Mouse (Mus musculus): ENCODE measurements at regions not wholly inside any gene's neighbourhood (a gene's known extent, or its start where the extent isn't known, plus 50 kb on each side); places are given as distances from the start of the nearest gene placed in this dataset.
A peak's percentile ranks its signal among the peaks of the same experiment; 100 is the strongest.

DNA sequence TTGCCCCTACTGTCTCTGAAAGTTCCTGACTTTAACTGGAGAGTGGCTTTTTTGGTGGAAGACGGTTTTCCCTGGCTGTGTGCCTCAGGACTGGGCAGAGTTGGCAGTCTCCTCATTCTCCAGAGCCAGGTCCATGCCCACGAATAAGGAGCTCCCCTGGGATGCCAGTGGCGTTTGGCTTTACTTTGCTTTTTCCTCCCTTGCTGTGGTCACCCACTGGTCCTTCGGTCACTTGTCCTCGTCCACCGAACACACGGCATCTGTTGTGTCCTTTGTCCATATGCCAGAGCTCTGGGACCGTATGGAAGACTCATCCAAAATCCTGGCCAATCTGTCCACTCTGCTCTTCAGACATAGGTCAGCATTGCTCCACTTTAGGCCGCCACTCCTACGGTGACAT is 153.9 kb upstream of the 4931429L15Rik start:
- no peak for DNase-seq (ENCODE audit: low spot score in 2 of 2)

DNA sequence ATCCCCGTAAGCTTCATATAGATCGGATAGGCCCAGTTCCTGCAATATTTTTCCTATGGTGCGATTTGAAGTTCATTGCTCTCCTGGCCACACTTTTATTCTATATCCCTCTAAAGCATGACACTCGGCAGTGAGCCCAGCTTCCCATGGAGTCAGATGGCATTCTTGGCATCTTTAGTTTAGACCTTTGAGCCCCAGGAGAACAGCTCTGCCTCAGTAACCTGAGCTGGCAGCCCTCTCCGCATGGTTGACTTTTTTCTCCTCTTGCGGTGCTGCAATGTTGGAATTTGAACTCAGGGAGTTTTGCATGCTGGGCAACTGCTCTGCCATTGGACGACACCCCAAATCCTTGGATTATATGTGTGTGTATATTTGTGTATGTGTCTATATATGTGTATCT is 149.7 kb upstream of the 4931429L15Rik start:
- no peak for DNase-seq (ENCODE audit: low spot score in 2 of 2)

DNA sequence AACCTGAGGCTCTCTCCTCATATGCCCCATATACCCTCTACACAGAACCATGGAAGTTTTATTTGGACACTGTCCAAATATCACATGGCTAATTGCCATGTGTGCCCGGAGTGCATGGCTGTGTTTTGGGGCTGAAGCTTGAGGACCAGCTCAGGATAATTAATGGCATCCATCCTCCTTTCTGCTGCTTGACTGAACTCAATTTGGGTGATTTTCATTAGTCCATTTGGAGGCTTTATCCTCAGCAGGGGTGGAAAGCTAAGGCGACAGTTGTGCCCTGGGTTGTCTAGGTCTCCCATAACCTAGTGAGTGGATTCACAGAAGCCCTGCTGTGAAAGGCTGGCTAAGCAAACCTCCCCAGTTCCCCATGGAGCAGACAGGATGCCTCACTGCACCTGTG is 148.5 kb upstream of the 4931429L15Rik start:
- no peak for DNase-seq (ENCODE audit: low spot score in 2 of 2)

DNA sequence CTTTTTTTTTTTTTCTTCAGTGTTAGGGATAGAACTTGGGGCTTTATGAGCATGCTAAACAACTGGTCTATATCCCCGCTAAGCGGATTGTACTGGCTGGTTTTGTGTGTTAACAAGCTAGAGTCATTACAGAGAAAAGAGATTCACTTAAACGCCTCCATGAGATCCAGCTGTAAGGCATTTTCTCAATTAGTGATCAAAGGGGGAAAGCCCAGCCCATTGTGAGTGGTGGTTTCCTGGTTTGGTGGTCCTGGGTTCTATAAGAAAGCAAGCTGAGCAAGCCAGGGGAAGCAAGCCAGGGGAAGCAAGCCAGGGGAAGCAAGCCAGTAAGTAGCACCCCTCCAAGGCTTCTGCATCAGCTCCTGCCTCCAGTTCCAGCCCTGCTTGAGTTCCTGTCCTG is 147.9 kb upstream of the 4931429L15Rik start:
- no peak for DNase-seq (ENCODE audit: low spot score in 2 of 2)

DNA sequence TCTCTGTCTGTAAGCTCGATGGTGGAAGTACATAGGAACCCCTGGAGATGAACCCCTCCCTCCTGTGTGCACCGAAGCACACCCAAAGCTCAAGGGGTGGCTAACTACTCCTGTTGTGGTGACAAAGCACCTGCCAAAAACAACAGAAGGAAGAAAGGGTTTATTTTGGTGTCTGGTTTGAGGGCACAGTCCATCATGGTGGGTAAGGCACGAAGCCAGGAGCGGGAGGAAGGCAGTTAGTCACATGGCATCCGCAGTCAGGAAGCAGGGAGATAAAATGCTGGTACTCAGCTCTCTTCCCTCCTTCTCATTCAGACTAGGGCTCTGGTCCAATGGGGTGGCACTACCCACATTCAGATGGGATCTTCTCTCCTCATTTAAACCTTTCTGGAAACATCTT is 142.9 kb upstream of the 4931429L15Rik start:
- no peak for DNase-seq (ENCODE audit: low spot score in 2 of 2)

DNA sequence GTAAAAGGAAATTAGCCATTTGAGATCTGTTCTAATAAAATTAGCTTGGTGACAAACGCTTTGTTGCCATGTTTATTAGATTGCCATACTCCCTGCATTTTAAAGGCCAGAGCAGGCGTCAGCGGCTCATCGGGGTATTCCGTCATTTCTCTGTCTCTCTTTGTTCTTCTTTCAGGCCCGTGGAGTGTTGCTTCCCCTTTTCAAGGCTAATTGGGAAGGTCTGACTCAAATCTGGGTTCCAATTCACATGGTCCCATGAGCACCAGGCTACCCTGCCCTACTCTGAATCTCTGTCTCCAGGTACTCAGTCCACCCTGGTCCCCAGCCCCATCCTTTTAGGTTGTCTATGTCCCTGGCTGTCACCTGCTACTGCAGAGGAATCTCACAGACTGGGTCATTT is 138.2 kb upstream of the 4931429L15Rik start:
- DNase-seq (ENCODE audit: low spot score in 2 of 2), result no peak

DNA sequence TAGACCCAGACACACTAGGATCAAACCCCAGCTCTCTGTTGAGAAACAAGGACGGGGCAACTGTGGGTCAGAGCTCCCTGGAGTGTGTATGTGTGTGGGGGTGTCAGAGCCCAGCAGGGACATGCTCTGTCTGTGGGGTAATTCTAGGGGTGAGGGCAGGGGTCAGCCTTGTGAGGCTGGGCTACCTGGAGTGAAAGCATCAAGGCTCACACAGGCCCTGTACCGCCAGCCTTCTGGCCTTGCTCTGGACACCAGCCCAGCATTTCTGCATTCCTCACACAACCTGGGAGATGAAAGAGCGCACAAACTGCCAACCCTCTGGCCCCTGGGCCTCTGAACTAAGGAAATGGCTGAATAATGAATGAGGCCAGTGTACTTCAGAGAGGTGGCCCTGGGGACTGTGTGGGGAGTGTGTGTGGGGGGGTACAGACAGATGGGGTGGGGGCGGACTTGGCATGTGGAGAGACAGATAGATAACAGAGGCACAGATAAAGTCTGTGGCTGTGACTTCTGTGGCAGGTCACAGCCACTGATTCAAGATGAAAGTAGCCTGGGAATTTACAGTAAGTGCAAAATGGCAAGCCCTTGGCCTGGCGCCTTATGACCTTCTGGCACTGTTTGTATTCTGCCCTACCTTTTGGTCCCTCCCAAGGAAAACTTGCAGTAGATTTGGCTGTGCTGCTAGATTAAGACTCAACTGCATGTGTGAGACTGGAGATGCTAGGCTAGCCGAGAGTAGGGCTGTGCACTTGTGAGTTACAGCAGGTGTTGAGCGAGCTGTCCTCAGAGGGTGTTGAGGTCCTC is 135.2 kb upstream of the 4931429L15Rik start:
- DNase-seq (ENCODE audit: low spot score in 2 of 2), result no peak

DNA sequence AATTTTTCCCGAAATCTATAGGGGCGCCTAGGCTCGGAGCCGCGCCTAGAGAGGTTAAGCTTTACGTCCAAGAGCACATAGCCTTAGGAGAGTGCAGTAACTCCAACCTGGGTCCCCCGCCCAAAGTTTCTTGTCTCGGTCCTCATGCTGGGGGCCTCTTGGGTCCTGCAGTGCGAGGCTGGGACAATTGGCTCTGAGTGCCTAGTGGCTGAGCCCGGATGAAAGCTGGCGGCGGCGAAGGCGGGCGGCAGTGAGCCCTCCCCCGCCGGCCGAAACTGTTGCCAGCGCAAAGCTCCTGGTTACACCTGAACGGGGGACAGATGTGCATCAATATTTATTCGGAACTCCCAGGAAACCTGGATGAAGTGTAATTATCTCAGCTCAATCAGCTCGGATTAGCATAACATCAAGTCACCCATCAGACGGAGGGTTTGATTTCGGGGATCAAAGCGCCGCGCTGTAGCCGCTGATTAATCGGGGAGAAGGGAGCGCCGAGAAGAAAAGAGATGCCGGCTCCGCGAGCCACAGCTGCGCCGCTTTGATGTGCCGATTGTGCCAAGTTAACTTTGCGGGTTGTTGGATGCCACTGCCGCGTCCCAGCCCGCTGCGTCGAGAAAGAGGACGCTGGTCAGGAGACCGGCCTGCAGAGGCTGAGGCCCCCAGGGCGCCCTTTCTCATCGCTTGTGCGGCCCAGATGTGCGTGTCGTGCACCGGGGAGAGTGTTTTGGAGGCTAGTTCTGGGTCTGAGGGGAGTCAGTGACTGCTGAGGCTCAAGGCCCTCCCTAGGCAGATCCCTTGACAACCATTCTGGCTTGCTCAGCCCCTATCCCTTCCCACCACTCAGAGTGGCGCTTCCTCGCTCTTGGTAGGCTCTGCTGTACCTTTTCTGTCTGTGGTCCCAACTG is 123.7 kb upstream of the 4931429L15Rik start:
- DNase-seq (ENCODE audit: low spot score in 2 of 2), result no peak

DNA sequence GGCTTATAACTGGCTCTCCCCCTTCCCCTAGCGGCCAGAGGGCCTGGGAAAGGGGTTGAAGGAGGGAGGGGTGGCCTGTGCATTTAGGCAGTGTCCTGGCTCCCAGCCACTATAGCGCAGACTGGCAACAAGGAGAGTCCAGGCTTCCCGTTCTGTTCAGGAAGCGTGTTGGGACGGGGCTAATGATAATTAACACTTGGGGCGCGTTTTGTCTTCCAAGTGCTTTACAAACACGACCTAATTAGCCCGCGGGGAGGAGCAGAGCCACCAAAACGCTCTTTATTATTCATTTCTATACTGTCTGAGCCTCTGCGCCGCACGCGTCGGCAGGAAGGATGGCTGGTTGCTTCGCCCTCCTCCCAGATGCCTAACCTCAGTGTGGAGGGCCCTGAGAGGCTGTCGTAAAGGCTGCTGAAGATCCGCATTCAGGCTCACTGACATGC is 123.0 kb upstream of the 4931429L15Rik start:
- DNase-seq (ENCODE audit: low spot score in 2 of 2), result no peak

DNA sequence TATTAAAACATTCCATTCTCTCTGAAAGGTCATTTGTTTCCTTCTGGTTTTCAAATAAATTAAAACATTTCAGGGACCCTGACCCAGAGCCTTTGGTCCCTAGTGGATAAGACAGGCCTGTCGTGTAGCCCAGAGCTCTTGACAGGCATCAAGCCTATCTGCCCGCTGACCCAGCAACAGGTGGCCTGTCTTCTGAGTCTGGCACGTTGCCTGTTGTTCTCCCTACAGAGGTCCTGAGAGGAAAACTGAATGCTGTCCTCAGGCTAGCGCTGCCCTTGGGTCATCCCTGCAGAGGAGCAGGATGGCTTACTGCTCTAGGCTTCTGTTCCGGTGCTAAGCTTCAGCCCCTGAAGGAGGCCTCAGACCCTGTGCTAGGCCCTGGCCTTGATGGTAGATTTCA is 120.4 kb upstream of the 4931429L15Rik start:
- no peak for DNase-seq (ENCODE audit: low spot score in 2 of 2)

DNA sequence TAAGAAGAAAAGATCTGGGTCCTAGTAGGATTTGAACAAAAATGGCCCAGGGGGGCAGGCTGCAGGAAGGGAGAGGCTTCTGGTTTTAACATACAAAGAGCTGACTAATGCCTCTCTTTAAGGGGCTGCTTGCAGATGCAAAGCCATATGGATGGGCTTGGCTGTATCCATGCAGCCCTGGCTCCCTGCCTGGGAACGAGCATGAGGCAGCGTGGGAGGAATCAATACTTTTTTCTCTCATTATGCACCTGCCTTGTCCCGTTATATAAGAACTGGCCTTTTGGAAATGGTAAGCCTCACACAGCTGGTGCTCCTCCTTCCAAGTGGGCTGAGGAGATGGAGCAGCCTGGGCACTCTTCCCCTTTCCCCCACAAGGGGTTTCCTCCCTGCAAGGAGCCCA is 114.9 kb upstream of the 4931429L15Rik start:
- DNase-seq (ENCODE audit: low spot score in 2 of 2), result peak; percentile 94 to 95

DNA sequence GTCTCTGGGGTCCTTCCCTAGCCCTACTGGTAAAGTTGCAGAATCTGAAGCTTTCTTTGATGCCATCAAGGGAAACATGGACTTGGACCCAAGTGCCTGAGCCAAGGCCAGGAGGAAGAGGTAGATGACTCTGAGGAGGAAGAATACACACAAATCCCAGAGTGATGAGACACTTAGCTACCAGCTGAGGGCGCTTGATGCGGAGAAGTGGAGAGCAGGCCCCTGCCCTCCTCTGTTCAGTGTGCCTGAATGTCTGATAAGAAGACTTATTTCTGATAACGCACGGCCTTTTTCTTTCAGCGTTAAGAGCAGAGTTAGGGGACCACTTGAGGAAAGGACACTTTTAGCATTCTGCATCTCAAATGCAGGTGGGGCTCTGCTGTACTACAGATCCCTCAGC is 113.9 kb upstream of the 4931429L15Rik start:
- no peak for DNase-seq (ENCODE audit: low spot score in 2 of 2)

DNA sequence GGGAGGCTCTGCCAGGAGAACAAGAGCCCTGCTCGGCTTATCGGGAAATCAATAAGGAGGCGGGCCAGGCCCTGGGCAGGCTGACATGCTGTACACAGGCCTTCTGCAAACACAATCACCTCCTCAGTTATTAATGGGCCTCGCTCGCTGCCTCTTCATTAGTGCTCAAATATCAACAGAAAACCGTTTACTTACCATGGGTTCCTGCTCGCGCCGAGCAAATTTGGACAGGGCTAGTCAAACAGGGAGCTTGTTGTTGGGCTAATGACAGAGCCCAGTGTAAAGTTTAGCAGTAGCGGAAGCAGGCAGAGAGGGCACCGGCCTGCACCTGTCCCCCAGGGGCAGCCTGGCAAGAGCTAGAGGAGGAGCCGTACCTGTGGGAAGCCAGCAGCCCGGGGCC is 111.3 kb upstream of the 4931429L15Rik start:
- DNase-seq (ENCODE audit: low spot score in 2 of 2), result no peak

DNA sequence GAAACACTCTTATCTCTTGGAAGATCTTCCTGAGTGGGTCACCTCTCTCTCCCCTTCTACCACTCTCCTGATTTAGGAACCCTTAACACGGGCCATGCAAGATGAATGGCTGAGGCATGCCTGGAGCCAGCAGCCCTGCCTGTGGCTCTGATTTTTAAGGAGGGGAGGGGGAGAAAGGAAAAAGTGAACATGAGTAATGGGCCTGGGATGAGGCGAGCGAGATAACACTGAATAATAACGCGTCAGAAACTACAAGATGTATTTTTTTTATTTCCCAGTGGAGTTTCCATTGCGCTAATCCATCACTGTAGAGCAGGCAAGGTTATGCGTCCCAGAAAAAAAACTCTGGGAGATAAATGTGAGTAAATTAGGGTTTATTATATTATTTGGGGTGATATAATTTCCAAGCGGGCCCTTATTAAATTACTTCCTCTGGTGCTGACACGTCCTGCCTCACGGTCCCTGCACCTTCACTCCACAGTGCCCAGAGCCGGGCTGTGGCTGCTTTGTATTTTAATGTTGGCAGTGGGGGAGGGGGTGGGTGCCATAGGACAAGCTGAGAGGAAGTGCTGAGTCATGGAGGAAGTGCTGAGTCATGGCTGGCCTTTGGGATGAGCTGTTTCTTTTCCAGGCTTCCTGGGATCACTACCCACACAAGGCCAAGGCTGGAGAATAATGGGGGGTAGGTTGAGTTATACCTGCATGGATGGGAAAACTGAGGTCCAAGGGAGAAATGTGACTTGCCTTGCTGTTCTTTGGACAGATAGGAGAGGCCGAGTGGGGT is 103.6 kb upstream of the 4931429L15Rik start:
- DNase-seq (ENCODE audit: low spot score in 2 of 2), result no peak

DNA sequence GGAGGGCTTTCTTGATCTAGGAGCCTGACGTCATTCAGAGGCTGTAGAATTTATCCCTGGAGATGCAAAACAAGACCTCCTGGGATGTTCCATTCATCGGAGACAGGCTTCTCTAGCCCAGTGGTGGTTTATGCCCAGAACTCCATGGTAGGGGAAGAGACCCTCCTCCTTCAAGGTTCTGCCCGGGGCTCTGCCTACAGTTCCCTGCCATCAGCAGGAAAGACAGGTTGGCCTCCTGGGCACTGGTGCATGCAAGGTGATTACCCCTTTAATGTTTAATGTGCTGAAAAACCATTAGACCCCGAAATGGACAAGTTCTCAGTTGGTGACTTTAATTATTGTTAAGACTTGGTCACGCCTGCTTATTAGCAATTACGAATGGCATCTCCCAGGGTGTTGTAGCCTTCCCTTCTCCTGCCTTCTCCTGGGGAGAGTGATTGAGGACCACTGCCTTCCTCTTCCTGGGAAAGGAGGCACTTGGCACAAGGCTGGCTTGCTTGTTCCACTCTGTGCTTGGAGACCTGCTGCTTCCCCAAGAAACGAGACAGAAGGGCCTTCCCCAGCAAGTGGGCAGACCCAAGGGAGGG is 102.0 kb upstream of the 4931429L15Rik start:
- DNase-seq (ENCODE audit: low spot score in 2 of 2), result no peak

DNA sequence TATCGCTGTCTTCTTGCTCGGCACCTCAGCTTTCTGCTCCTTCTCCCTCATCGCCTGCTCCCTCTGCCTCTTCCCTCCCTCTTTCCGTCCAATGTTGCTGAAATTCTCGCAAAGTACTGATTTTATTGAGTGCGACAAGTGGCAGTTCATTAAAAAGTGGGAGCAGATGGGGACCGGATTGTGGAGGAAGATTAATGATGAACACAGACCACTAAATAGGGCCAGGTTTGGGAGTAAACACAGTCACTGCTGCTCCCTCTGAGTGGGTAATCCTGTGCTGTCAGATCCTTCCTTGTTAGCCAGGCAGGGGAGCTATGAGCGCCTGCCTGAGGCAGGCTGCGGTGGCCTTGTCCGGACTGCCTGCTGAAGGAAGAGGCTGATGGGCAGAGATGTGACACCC is 91.9 kb upstream of the 4931429L15Rik start:
- peak; percentile 30 to 54 for DNase-seq (ENCODE audit: low spot score in 2 of 2)

DNA sequence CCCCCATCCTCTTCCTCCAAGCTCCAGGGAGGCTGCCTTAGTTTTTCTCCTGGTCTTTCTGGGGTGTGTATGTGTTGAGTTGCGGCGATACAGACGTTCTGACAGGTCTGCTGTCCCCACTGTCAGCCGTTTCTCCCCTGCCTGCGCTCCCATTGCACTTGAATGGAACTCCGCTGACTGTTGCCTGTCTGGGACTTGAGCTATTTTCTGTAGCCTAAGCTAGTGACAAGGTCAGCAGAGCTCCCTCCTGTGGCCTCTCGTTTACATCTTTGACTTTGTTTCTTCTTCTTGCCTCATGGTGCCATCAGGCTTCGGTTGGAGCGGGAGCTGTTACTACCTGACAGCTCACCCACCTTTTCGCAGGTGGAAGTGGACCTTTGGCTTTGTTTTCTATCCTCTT is 89.0 kb upstream of the 4931429L15Rik start:
- no peak for DNase-seq (ENCODE audit: low spot score in 2 of 2)

DNA sequence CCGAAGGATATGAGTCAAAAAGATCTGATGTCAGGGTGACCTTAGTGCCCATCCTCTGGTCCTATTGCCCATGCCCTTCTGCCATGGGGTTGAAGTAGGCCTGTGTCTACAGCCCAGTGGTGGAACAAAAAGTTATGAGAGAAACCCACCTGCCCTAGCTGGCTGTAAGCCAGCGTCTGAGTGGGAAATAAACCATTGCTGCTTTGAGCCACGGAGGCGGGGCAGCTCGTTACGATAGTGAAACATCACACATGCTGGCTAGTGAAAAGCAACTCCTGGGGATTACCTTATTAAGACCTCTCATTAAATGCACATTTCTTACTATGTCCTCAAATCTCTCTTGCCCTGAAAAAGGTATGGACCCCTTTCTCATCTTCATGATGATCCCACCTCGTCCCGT is 86.8 kb upstream of the 4931429L15Rik start:
- DNase-seq (ENCODE audit: low spot score in 2 of 2), result no peak

DNA sequence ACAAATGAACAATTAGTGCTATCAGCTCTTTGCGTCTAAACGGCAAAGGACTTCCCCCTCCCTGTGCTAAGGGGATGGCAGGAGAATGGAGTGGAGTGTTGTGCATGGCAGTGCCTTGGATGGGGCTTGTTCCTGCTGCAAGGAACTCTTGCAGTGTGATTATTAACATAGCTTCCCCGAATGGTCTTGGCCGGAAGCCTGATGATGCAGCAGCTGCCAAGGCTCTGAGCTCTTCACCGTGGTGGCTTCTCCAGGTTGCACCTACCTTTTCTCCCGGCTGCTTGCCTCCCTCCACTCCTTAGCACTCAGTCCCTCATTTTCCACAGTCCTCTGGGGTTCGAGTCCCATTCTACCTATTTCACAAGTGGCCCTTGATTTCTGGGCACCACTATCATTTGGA is 76.8 kb upstream of the 4931429L15Rik start:
- DNase-seq (ENCODE audit: low spot score in 2 of 2), result no peak

DNA sequence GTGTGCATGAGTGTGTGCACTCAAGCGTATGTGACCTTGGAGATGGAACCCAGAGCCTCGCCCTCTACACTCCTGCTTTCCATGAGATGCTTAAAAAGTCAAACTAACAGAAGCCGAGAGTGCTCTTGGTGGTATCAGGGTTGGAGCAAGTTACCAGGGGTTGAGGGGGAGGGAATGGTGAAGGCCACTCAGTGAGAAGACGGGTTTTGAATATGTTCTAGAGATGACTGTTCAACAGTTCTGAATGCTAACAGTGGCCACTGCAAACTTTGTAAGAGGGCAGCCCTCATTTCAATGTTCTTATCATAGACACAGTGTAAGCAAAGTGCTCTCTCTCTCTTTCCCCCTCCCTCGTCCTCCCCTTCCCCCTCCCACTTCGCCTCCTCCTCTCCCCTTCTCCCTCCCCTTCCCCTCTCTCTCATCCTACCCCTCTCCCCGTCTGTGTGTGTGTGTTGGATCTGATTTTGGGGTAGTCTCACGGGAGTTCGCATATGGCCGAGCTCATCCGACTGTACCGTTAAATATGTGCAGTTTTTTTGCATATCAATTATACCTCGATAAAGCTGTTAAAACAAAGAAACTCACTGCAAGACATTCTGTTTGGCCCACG is 75.5 kb upstream of the 4931429L15Rik start:
- DNase-seq (ENCODE audit: low spot score in 2 of 2), result peak; percentile 15 to 24

DNA sequence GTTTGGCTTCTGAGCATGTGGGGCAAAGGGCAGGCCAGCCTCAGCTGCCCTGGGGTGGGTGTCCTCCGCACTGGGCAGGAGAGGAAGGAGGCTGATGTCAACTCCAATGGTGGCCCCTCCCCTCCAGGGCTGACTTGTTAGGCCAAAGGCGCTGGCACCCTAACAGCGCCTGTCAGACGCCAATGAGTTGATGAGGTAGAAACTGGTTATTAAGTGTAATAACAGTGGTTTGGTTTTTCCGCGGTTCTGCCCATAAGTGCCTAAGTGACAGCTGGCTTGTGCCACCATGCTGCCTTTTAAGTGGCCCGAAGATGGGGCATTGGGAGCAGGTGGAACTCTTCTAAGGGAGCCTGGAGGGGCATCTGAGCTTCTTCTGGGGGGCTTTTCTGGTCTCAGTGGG is 74.5 kb upstream of the 4931429L15Rik start:
- no peak for DNase-seq (ENCODE audit: low spot score in 2 of 2)
